Mouse (Mus musculus) C2C12 (cell line): ENCODE measurements around the gene Foxn4. TPM values are rescaled to one million over a fixed set of nuclear protein-coding genes. Genes with fewer than 3 reads are reported as not detected.

Experiments used
- H3K27me3 ChIP-seq: one replicate; pipeline ENCODE4 v1.6.1; 2011; ENCODE audit not compliant: control insufficient read depth, insufficient read depth, insufficient read length
- H3K36me3 ChIP-seq: one replicate; pipeline ENCODE4 v1.6.1; 2011; ENCODE audit not compliant: control insufficient read depth, insufficient read depth
- H3K4me3 ChIP-seq: one replicate; pipeline ENCODE4 v1.5.1; 2011; ENCODE audit warnings: mild to moderate bottlenecking, control low read depth; ENCODE audit not compliant: poor library complexity, insufficient read depth, severe bottlenecking
- H3K79me2 ChIP-seq: one replicate; pipeline ENCODE4 v1.6.1; 2011; ENCODE audit not compliant: control insufficient read depth, insufficient read depth
- H3K79me3 ChIP-seq: one replicate; pipeline ENCODE4 v1.6.1; 2011; ENCODE audit warnings: low read depth, control low read depth
- H3ac ChIP-seq: one replicate; pipeline ENCODE3; 2011; ENCODE audit warnings: low read depth; ENCODE audit not compliant: control insufficient read depth, insufficient read length
- CEBPB ChIP-seq: IDR thresholded peaks from one replicate; pipeline ENCODE4 v1.6.1; 2011; ENCODE audit warnings: low read depth, mild to moderate bottlenecking, control low read depth, moderate library complexity
- CTCF ChIP-seq: IDR thresholded peaks from one replicate; pipeline ENCODE4 v1.5.1; 2011; ENCODE audit not compliant: control insufficient read depth, insufficient read depth, insufficient read length
- FOSL1 ChIP-seq: IDR thresholded peaks from one replicate; pipeline ENCODE4 v1.8.0; 2011; ENCODE audit warnings: mild to moderate bottlenecking, low read length; ENCODE audit not compliant: poor library complexity, insufficient read depth, severe bottlenecking
- MAX ChIP-seq: IDR thresholded peaks from one replicate; pipeline ENCODE4 v1.6.1; 2011; ENCODE audit warnings: mild to moderate bottlenecking, control low read depth
- MYOD1 ChIP-seq: IDR thresholded peaks from one replicate; pipeline ENCODE4 v1.6.1; 2011; ENCODE audit warnings: low read depth; ENCODE audit not compliant: control insufficient read depth, insufficient read length
- MYOG ChIP-seq: IDR thresholded peaks from one replicate; pipeline ENCODE4 v1.6.1; 2011; ENCODE audit not compliant: control insufficient read depth, insufficient read length; ENCODE audit errors: extremely low read depth
- USF1 ChIP-seq: IDR thresholded peaks from one replicate; pipeline ENCODE4 v1.6.1; 2011; ENCODE audit warnings: low read depth, mild to moderate bottlenecking, control low read depth, moderate library complexity
- polyA plus RNA-seq: library from polyadenylated mRNA; unstranded; fragments of >200 nt; fragmentation: generic; extraction: Trizol; gene quantifications from one replicate; pipeline ENCODE4 v1.2.1, GENCODE M21; 2012; ENCODE audit warnings: missing spikeins

Foxn4 gene
- polyA plus RNA-seq, 1 experiment, result not detected

DNA sequence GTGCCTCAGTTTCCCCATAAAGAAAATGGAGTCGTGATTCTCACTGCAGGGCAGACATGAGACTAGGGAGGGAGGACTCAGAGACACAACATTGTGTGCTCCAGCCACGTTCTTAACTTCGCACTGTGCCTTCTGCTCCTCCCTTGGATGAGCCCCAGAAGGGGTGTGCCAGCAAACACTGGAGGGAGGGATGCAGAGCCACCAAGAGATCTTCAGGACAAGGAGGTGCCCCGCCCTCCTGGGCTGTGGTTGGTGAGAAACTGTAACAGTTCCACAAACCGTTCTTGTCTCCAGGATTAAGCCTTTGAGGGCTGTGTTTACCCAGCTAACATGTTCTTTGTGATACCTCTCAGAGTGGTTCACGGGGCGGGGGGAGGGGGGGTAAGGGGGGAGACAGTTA, 5.0 kb downstream of the Foxn4 start:
- TF ChIP-seq MYOG, result no peak
- TF ChIP-seq USF1, result no peak
- no peak for TF ChIP-seq CEBPB
- TF ChIP-seq MAX, result no peak
- no peak for TF ChIP-seq CTCF
- no peak for TF ChIP-seq FOSL1
- no peak for TF ChIP-seq MYOD1
- Histone ChIP-seq H3K36me3 (no peaks in the 10 kb centered on the region), H3K79me3 (no peaks in the 10 kb centered on the region), H3K4me3 (no peak overlapping the region), H3ac (no peak overlapping the region), H3K27me3 (peaks cover 25% of the 10 kb centered on the region), H3K79me2 (no peaks in the 10 kb centered on the region)

DNA sequence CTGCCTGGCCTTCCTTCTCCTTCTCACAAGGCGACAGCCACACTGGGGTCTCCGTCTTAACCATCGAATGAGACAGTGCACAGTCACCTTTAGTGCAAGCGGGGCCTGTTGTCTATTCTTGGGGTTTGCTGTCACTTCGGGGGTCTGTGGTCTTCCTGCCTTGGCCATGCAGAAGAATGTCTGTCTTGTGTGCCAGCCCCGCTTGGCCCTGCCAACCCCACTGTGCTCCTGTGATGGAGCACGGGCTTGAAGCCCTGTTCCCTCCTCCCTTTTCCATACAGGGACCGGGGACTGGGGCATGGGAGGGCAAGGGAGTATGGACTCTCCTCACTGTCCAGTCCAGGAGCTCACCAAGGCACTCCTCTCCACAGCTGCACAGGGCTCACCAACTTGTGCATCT, 8.8 kb downstream of the Foxn4 start:
- no peaks in the 10 kb centered on the region for H3K36me3 ChIP-seq
- TF ChIP-seq CTCF (no peak), USF1 (no peak)
- H3K79me2 ChIP-seq, result no peaks in the 10 kb centered on the region
- peaks cover 26% of the 10 kb centered on the region for H3K27me3 ChIP-seq
- no peak overlapping the region for H3ac ChIP-seq
- H3K4me3 ChIP-seq, result no peak overlapping the region
- no peaks in the 10 kb centered on the region for H3K79me3 ChIP-seq

- Histone ChIP-seq H3K79me2 (no peaks in the 10 kb centered on the region), H3K4me3 (no peak overlapping the region), H3K36me3 (no peaks in the 10 kb centered on the region), H3K27me3 (peaks cover 31% of the 10 kb centered on the region), H3K79me3 (no peaks in the 10 kb centered on the region), H3ac (no peak overlapping the region)
- TF ChIP-seq MYOD1 (no peak), USF1 (no peak), FOSL1 (no peak), MAX (no peak), CTCF (no peak), MYOG (no peak), CEBPB (no peak)
Measured at GRCm38 (mm10) chr5:114264030-114264459, 9.6 kb downstream of the Foxn4 start.

GRCm38 (mm10) chr5:114261494-114261893, 12.1 kb downstream of the Foxn4 start:
- TF ChIP-seq MYOG, result no peak
- no peak for TF ChIP-seq CTCF
- TF ChIP-seq MAX, result no peak
- no peak for TF ChIP-seq CEBPB
- TF ChIP-seq USF1, result no peak
- no peak for TF ChIP-seq MYOD1
- TF ChIP-seq FOSL1, result no peak

GRCm38 (mm10) chr5:114259495-114259894, 14.1 kb downstream of the Foxn4 start:
- H3K36me3 ChIP-seq, result no peaks in the 10 kb centered on the region
- peaks cover 64% of the 10 kb centered on the region for H3K27me3 ChIP-seq
- no peak overlapping the region for H3K4me3 ChIP-seq
- no peaks in the 10 kb centered on the region for H3K79me2 ChIP-seq
- no peak overlapping the region for H3ac ChIP-seq
- H3K79me3 ChIP-seq, result no peaks in the 10 kb centered on the region
- no peak for TF ChIP-seq CTCF
- no peak for TF ChIP-seq MYOG
- no peak for TF ChIP-seq USF1
- no peak for TF ChIP-seq MAX
- no peak for TF ChIP-seq MYOD1
- TF ChIP-seq FOSL1, result no peak
- TF ChIP-seq CEBPB, result no peak

More at GRCm38 (mm10) chr5:114261494-114261893, 12.1 kb downstream of the Foxn4 start:
- Histone ChIP-seq H3ac (no peak overlapping the region), H3K79me3 (no peaks in the 10 kb centered on the region), H3K27me3 (peaks cover 48% of the 10 kb centered on the region), H3K79me2 (no peaks in the 10 kb centered on the region), H3K36me3 (no peaks in the 10 kb centered on the region), H3K4me3 (no peak overlapping the region)

DNA sequence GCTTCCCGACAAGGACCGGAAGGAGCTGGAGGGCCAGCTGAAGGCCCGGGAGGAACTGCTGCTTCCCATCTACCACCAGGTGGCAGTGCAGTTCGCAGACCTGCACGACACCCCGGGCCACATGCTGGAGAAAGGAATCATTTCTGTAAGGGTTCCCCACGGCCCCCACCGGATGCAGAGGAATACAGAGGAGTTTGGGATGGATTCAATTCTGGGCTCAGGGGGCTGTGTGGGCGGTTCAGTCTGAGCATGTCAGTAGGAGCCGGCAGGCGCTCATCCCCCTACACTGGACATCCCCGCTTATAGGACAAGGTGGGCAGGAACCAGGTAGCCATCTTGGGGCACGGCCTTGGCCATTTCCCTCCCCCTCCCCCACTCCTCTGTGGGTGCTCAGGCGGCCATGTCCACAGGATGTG, 25.4 kb downstream of the Foxn4 start:
- TF ChIP-seq FOSL1 (no peak), CTCF (peak; percentile 96)
- H3K4me3 ChIP-seq, result no peak overlapping the region
- no peak overlapping the region for H3ac ChIP-seq
- peaks cover 59% of the 10 kb centered on the region for H3K27me3 ChIP-seq
- no peaks in the 10 kb centered on the region for H3K36me3 ChIP-seq
- no peaks in the 10 kb centered on the region for H3K79me3 ChIP-seq
- no peaks in the 10 kb centered on the region for H3K79me2 ChIP-seq
